Mouse (Mus musculus) testis, adult 2 months (tissue): ENCODE measurements around the gene Hoxa3.

Experiments used
- CTCF ChIP-seq: fragments of 200-500 bp; IDR thresholded peaks from 2 replicates; pipeline ENCODE4 v1.5.1; 2012; ENCODE audit warnings: low read depth, mild to moderate bottlenecking, inconsistent platforms, low read length, moderate library complexity; ENCODE audit not compliant: control insufficient read depth, insufficient read depth, insufficient replicate concordance
- POLR2A ChIP-seq: fragments of 200-500 bp; IDR thresholded peaks from 2 replicates; pipeline ENCODE4 v1.6.1; 2012; ENCODE audit warnings: low read depth, mild to moderate bottlenecking, inconsistent platforms, low read length, moderate library complexity; ENCODE audit not compliant: control insufficient read depth

GRCm38 (mm10) chr6:52159164-52159761 lies 53.9 kb downstream of the Hoxa3 start:
- TF ChIP-seq CTCF (no peak), POLR2A (no peak)
